Mouse (Mus musculus): Measurements from ENCODE around the gene Glmp.

DNA sequence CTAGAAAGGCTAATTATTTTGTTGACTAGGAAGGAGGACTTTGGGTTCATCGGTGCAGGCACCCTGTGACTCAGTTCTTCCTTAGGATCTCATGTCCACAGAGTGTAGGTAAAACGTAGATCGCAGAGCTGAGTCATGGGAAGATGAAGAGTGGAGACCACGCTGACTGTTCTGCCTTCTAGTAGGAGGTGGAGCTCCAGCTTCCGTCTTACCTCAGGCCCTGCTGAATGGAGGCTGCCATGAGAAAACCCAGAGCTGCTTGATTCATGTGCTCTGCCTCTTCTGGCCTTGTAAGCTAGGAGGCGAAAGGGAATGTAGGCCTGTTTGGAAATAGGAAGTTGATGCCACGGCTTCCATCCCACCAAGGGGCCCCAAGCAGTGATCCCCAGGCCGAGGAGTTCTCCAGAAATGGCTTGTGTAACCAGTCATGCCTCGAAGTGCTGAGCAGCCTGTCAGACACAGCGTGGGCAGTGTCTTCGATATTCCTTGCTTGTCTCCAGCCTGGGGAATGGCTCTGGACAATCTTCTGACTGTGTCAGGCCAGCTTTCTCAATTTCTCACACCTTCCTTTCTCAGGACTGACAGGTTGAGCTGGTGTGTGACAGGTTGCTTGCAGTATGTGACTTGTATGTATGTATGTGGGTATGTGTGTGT lies 12.7 kb downstream of the Glmp start:
- TF ChIP-seq CTCF (conservative IDR thresholded peaks at IDR 0.05; ENCODE audit: low read length) (no peak), NANOG (IDR thresholded peaks at IDR 0.05; ENCODE audit: borderline replicate concordance, low read length) (no peak), POU5F1 (IDR thresholded peaks at IDR 0.05; ENCODE audit: borderline replicate concordance, low read length) (no peak)
